In the genomic region with DNA sequence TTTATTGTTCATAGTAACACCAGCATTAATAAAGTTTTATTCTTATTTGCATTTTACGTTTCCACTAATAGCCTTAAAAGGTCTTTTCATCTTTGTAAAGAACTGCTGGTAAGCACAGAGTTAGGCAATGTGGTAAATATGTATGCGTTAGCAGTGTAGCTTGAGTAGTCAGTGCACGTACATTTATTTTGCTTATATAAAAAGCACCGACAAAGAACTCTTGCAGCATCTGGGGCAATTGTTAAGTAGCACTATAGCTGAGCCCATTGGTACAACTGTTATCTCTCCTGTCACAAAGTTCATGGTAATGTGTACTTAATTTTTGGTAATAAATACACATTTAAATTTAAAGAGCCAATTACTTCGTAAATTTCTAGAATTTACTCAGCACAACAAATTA, we compare ENCODE assay signal across 20 mouse cellular contexts.
"Had no signal": no experiment of that assay in that cellular context is flagged by ENCODE, and none has a peak within 500 bp of the region (broad histone marks: within the 10 kb centered on the region; RNA-seq: fewer than 3 reads in every experiment).

No protein-coding gene starts in this region.

- H3K9ac ChIP-seq: liver, embryonic 15.5 days; liver, postnatal 0 days; lung, embryonic 15.5 days; midbrain, embryonic 12.5 days; neural tube, embryonic 13.5 days; neural tube, embryonic 15.5 days had no signal

- H3K36me3 ChIP-seq: liver, embryonic 15.5 days; lung, embryonic 15.5 days; midbrain, embryonic 12.5 days; neural tube, embryonic 13.5 days; neural tube, embryonic 15.5 days had no signal

- H3K27me3 ChIP-seq: liver, embryonic 15.5 days; lung, embryonic 15.5 days; midbrain, embryonic 12.5 days; neural tube, embryonic 13.5 days; neural tube, embryonic 15.5 days had no signal

- DNase-seq: liver, postnatal 0 days; lung, adult 2 months; lung, postnatal 14 days; lung, postnatal 4 days; retina, postnatal 1 day; right cerebral cortex, adult 18-20 months; right cerebral cortex, postnatal 25 days; right cerebral cortex, postnatal 4 days; spleen, adult 18-20 months; thymus, adult 18-20 months; thymus, postnatal 14 days; thymus, postnatal 36 days had no signal

- ATAC-seq: liver, postnatal 0 days; lung, postnatal 0 days; midbrain, embryonic 16.5 days had no signal

- H3K4me2 ChIP-seq: liver, embryonic 15.5 days; lung, embryonic 15.5 days; midbrain, embryonic 12.5 days; neural tube, embryonic 13.5 days; neural tube, embryonic 15.5 days had no signal

- H3K4me1 ChIP-seq: liver, embryonic 15.5 days; lung, embryonic 15.5 days; midbrain, embryonic 12.5 days; neural tube, embryonic 13.5 days; neural tube, embryonic 15.5 days had no signal

- H3K9me3 ChIP-seq: liver, embryonic 15.5 days; lung, embryonic 15.5 days; midbrain, embryonic 12.5 days; neural tube, embryonic 13.5 days; neural tube, embryonic 15.5 days had no signal

- H3K27ac ChIP-seq: liver, embryonic 15.5 days; lung, embryonic 15.5 days; midbrain, embryonic 12.5 days; neural tube, embryonic 13.5 days; neural tube, embryonic 15.5 days had no signal

- H3K4me3 ChIP-seq: liver, embryonic 15.5 days; lung, embryonic 15.5 days; midbrain, embryonic 12.5 days; myocyte; neural tube, embryonic 13.5 days; neural tube, embryonic 15.5 days had no signal
